Mouse (Mus musculus): ENCODE measurements around the gene Zic4.

The Zic4 gene

GRCm38 (mm10) chr9:91379781-91380457, 17.7 kb downstream of the Zic4 start:
- no peak for DNase-seq (ENCODE audit: low spot score in 2 of 2)

- DNase-seq (ENCODE audit: low spot score in 2 of 2) = no peak
These were observed 18.3 kb downstream of the Zic4 start for GRCm38 (mm10) chr9:91380458-91380914.

GRCm38 (mm10) chr9:91381284-91382110, 19.3 kb downstream of the Zic4 start:
- DNase-seq (ENCODE audit: low spot score in 2 of 2) = no peak

- no peak for DNase-seq (ENCODE audit: low spot score in 2 of 2)
These were observed 19.8 kb downstream of the Zic4 start for GRCm38 (mm10) chr9:91382111-91382379.

- DNase-seq (ENCODE audit: low spot score in 2 of 2) = no peak
These were observed 20.4 kb downstream of the Zic4 start for GRCm38 (mm10) chr9:91382471-91383255.

DNA sequence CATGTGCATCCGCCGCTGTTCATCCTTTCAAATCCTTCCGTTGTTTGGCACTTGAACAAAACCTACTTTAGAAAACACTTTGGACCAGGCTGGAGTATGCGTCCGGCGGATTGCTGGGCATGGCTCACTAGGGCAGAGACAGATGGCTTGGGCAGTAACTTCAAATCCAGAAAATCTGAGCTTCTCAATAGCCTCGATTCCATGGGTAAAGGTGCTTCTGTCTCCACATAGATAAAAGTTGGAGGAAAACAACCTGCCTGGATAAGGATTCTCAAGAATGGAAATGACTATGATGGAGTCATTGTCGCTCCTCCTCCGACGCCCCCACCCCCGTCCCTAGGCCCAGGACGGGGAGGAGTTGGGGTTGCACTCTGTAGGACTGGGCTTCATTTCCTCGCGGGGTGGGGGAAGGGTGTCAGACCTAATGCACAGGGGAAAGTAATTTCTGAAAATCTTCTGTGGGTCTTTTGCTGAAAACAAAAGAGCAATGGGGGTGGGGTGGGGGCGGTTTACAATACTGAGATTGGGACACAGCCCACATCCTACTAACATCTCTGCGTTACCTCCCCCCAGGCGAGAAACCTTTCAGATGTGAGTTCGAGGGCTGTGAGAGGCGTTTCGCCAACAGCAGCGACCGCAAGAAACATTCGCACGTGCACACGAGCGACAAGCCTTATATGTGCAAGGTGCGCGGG, 21.4 kb downstream of the Zic4 start:
- no peak for DNase-seq (ENCODE audit: low spot score in 2 of 2)

GRCm38 (mm10) chr9:91384136-91384500, 21.9 kb downstream of the Zic4 start:
- DNase-seq (ENCODE audit: low spot score in 2 of 2) = no peak

GRCm38 (mm10) chr9:91384693-91385560, 22.7 kb downstream of the Zic4 start:
- DNase-seq (ENCODE audit: low spot score in 2 of 2) = no peak

- DNase-seq (ENCODE audit: low spot score in 2 of 2) = no peak
These were observed 23.6 kb downstream of the Zic4 start for GRCm38 (mm10) chr9:91385561-91386430.

- no peak for DNase-seq (ENCODE audit: low spot score in 2 of 2)
These were observed 24.3 kb downstream of the Zic4 start for GRCm38 (mm10) chr9:91386502-91386890.

DNA sequence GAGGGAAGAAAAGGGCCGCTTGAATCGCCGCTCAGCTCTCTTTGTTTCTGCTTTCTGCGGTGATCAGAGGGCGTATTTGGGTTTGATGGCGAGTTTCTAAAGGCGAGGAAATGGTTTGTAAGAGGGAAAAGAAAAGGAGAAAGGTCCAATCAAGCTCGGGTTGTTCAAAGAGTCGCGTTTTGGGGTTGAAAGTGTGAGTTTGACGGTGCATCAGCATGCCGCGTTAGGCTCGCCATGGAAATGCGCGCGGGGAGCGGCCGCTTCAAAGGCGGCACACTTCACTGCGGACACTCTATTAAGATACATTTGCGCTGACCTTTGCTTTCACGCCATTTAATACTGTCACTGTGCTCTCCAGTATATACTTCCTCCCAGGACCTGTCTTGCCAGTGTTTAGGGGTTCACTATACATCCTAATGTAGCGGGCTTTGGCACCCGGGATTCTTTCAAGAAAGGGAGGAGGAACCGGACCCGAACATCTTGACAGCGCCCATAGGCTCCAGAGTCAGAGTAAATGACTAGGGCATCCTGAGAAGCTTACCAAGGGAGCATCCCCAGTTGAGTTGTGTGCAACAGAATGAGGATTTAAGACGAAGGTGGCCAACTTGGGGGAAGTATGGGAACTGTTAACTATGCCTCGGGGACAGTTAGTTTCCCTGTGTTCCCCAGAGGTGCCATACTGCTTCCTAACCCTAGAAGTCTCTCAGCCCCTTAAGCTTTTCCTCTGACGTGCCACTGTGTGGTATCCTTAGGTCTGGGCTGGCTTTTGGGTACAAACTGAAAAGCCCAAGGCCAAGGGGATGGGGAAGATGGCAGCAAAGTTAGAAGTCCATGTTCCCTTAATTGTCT, 24.9 kb downstream of the Zic4 start:
- no peak for DNase-seq (ENCODE audit: low spot score in 2 of 2)

DNA sequence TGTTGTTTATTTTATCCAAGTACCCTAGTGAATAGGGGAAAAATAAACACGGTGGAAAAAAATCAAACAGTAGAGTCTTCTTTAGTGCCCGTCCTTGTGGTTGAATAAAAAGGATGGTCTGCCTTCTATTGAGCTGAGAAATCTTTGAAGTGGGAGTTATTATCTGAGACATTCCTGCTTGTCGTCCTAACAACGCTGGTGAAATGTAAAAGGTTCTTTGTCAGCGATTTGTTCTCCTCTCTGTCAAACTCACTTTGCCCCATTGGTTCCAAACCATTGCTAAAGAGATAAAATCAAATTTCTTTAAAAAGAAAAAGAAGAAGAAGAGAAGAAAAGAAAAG, 25.5 kb downstream of the Zic4 start:
- no peak for DNase-seq (ENCODE audit: low spot score in 2 of 2)

DNA sequence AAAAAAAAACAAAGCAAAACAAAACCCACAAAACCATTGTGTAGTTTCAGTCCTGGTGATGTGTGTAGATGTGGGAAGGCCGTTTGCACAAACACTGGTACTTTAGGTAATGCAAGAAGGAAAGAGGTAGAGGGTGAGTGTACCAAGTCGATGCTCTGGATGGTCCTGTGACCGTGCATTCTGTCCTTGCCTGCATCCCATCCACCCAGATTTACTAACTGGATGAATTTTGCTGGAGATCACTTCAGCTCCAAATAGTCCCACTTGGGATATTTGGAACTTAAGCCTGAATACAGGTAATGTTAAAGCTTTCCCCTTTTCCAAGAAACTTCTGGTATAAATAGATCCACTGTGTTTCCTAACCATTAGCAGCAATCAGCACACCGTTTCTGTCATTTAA, 26.0 kb downstream of the Zic4 start:
- DNase-seq (ENCODE audit: low spot score in 2 of 2) = no peak

DNA sequence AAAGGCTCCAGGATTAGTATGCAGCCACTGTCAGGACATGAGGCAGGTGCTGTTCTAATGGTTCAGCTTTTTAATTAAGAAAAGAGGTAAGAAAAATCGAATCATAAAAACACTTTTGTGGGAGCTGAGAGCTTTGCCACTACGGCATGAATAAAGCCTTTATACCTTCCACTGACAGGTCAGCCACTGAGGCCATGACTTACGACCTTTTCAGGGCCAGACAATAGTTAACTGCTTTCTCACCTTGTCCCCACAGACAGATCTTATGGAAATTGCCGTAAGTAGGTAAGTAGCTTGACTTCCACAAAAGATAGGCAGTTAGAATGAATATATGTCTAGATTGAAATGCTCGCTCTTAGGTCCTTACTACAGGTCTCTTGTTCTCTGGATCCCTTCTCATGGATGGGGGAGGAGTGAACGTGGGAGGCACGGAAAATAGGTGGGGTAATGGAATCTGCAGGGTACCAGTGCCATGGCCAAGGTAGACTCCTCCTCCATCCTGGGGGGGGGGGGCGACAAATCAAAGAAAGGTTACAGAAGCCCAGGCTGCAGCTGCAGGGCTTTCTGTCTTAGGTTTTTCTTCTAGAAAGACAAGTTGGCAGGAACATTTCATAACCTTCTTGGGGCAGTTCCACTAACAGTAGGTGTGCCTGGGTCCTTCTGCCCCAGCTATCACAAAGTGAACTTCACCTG, 31.3 kb downstream of the Zic4 start:
- no peak for DNase-seq (ENCODE audit: low spot score in 2 of 2)

GRCm38 (mm10) chr9:91394211-91394646, 32.0 kb downstream of the Zic4 start:
- no peak for DNase-seq (ENCODE audit: low spot score in 2 of 2)

GRCm38 (mm10) chr9:91395066-91395772, 33.0 kb downstream of the Zic4 start:
- DNase-seq (ENCODE audit: low spot score in 2 of 2) = no peak

DNA sequence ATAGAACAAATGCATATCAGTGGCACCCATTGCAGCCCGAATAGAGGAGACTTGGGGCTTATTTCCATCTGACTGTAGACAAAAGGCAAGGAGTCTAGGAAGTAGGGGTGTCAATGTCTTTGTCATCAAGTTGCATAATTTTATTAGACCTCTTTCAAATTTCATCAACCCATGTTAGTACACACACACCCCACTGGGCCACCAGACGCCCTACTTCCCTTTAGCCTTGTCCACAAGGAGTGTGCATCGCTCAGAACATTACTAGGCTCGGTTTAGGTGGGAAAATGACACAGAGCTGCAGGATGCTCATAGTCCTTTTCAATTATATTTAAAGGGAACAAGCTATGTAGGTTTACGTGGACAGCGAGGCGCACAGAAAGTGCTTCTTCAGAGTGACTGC, 37.8 kb downstream of the Zic4 start:
- DNase-seq (ENCODE audit: low spot score in 2 of 2) = no peak

DNA sequence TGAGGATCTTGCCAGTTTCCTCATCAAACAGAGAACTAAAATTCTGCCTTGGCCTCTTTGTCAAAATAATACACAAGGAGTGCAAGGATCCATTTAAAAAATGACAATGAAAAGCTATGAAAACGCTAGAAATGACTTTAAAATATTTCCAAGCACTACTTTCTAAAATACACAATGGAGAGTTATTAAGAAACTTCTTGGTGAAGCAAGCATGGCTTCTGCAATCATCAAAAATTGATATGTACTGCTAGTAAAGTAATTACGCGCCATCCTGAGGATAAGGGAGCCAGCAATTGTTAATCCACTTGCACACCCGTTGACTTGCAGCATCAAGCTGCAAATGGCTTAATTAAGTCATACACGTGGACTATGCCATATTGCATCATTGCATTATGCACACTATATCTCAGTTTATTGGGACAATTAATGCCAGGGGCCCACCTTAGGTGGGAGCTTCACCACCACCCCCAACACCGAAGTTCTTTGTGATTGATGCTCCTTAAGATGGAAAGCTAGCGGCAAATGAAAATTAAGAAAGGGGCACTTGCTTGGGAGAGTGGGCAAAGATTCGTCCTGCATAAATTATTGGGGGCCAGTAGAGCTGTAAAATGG, 38.4 kb downstream of the Zic4 start:
- no peak for DNase-seq (ENCODE audit: low spot score in 2 of 2)
